Mouse (Mus musculus): Measurements from ENCODE around the gene Adgra3.

The Adgra3 gene

GRCm38 (mm10) chr5:50058421-50059286, at the start of gene Adgra3:
Adgra3 (minus strand) TSS chr5:50059006.
- DNase-seq: peak; percentile 12

GRCm38 (mm10) chr5:50083441-50083840, 24.6 kb upstream of the Adgra3 start:
- DNase-seq: peak; percentile 62

- no peak for DNase-seq
Observed at GRCm38 (mm10) chr5:50074245-50074644, 15.4 kb upstream of the Adgra3 start.

GRCm38 (mm10) chr5:50064236-50064635, 5.4 kb upstream of the Adgra3 start:
- no peak for DNase-seq

GRCm38 (mm10) chr5:50059586-50059985, 780 bp upstream of the Adgra3 start:
- peak; percentile 11 for DNase-seq

- DNase-seq: no peak
Observed at GRCm38 (mm10) chr5:50057612-50058420, 990 bp downstream of the Adgra3 start.

- no peak for DNase-seq
Observed at GRCm38 (mm10) chr5:50052456-50052855, 6.3 kb downstream of the Adgra3 start.

- no peak for DNase-seq
Observed at GRCm38 (mm10) chr5:50050668-50051425, 8.0 kb downstream of the Adgra3 start.

GRCm38 (mm10) chr5:50050037-50050436, 8.8 kb downstream of the Adgra3 start:
- no peak for DNase-seq

- DNase-seq: no peak
Observed at GRCm38 (mm10) chr5:50049506-50049905, 9.3 kb downstream of the Adgra3 start.

- DNase-seq: peak; percentile 21
Observed at GRCm38 (mm10) chr5:50048960-50049359, 9.8 kb downstream of the Adgra3 start.

- DNase-seq: no peak
Observed at GRCm38 (mm10) chr5:50048271-50048851, 10.4 kb downstream of the Adgra3 start.

- no peak for DNase-seq
Observed at GRCm38 (mm10) chr5:50045180-50045579, 13.6 kb downstream of the Adgra3 start.

GRCm38 (mm10) chr5:50043677-50044076, 15.1 kb downstream of the Adgra3 start:
- no peak for DNase-seq

- no peak for DNase-seq
Observed at GRCm38 (mm10) chr5:50042274-50042943, 16.4 kb downstream of the Adgra3 start.

GRCm38 (mm10) chr5:50039521-50039920, 19.3 kb downstream of the Adgra3 start:
- DNase-seq: no peak

- DNase-seq: no peak
Observed at GRCm38 (mm10) chr5:50037666-50038065, 21.1 kb downstream of the Adgra3 start.

GRCm38 (mm10) chr5:50034900-50035514, 23.8 kb downstream of the Adgra3 start:
- DNase-seq: no peak

- DNase-seq: no peak
Observed at GRCm38 (mm10) chr5:50034231-50034630, 24.6 kb downstream of the Adgra3 start.

- no peak for DNase-seq
Observed at GRCm38 (mm10) chr5:50033660-50034059, 25.1 kb downstream of the Adgra3 start.

- peak; percentile 17 for DNase-seq
Observed at GRCm38 (mm10) chr5:50032332-50032731, 26.5 kb downstream of the Adgra3 start.
